Mouse (Mus musculus) lung, adult 2 months (tissue): ENCODE measurements around the gene Sbf1. TPM values are rescaled to one million over a fixed set of nuclear protein-coding genes. Genes with fewer than 3 reads are reported as not detected.

Experiments
- DNase-seq: peaks from one replicate; pipeline ENCODE4 v3.0.0; 2022
- H3K4me1 ChIP-seq: fragments of 200-500 bp; 2 replicates; pipeline ENCODE4 v1.6.1; 2011; ENCODE audit warnings: low read length; ENCODE audit not compliant: control insufficient read depth, insufficient read depth
- H3K4me3 ChIP-seq: fragments of 200-500 bp; replicated peaks from 2 replicates; pipeline ENCODE3; 2011; ENCODE audit warnings: low read depth, mild to moderate bottlenecking, control low read depth, low read length; ENCODE audit errors: extremely low read depth
- CTCF ChIP-seq: fragments of 200-500 bp; IDR thresholded peaks from 2 replicates; pipeline ENCODE4 v1.5.1; 2011; ENCODE audit warnings: mild to moderate bottlenecking, low read length, control low read depth; ENCODE audit not compliant: insufficient read depth
- POLR2A ChIP-seq: fragments of 200-500 bp; IDR thresholded peaks from 2 replicates; pipeline ENCODE4 v1.6.1; 2011; ENCODE audit warnings: low read depth, mild to moderate bottlenecking, control low read depth, low read length, borderline replicate concordance; ENCODE audit errors: extremely low read depth
- WGBS: fragments of 180-500 bp; shearing (Covaris S2); methylation state at CpG from one replicate; pipeline ENCODE4 v1.1.7; 2018; 5-methylcytosine and 5-hydroxymethylcytosine counted together
- polyA plus RNA-seq: library from polyadenylated mRNA; depleted of rRNA; stranded (reverse); fragments of >200 nt; gene quantifications from 2 replicates; pipeline ENCODE4 v1.2.3, GENCODE M21; 2012; rRNA removed

Gene Sbf1
- polyA plus RNA-seq = 188 and 208 TPM in 2 replicates

- DNase-seq = peak; percentile 98
- WGBS = under 1% methylated on average over 36 of the region's 37 CpGs
- TF ChIP-seq POLR2A (peak; percentile 51; the same call in 1 of the 2 replicates), CTCF (no peak)
- Histone ChIP-seq H3K4me3 (peak within 1 kb of the TSS; percentile 97), H3K4me1 (peaks cover 22% of the 10 kb centered on the region)
Measured at GRCm38 (mm10) chr15:89315190-89315731, at the start of gene Sbf1. TSS of gene Sbf1 (minus strand) at chr15:89315311.

- TF ChIP-seq POLR2A (no peak), CTCF (no peak)
- Histone ChIP-seq H3K4me3 (no peak overlapping the region), H3K4me1 (peaks cover 2% of the 10 kb centered on the region; the same call in 1 of the 2 replicates)
- peak; percentile 38 for DNase-seq
- WGBS = 65% methylated on average over 7 of the region's 7 CpGs
Measured at GRCm38 (mm10) chr15:89363051-89363450, 47.9 kb upstream of the Sbf1 start.

- peaks cover 5% of the 10 kb centered on the region; the same call in 1 of the 2 replicates for H3K4me1 ChIP-seq
- WGBS = 69% methylated on average over 3 of the region's 3 CpGs
- no peak overlapping the region for H3K4me3 ChIP-seq
- TF ChIP-seq CTCF (no peak), POLR2A (no peak)
- DNase-seq = no peak
Measured at GRCm38 (mm10) chr15:89358784-89359183, 43.7 kb upstream of the Sbf1 start.

- WGBS = under 1% methylated on average over 15 of the region's 15 CpGs
- DNase-seq = peak; percentile 23
- TF ChIP-seq CTCF (no peak), POLR2A (no peak)
- peaks cover 5% of the 10 kb centered on the region; the same call in 1 of the 2 replicates for H3K4me1 ChIP-seq
- peak overlapping the region; percentile 74 for H3K4me3 ChIP-seq
Measured at GRCm38 (mm10) chr15:89356372-89356771, 41.3 kb upstream of the Sbf1 start.

GRCm38 (mm10) chr15:89355241-89356187, 40.4 kb upstream of the Sbf1 start, which contains the start of the genes Lmf2 and Ncaph2:
TSS of gene Lmf2 (minus strand) at chr15:89355659.
TSS of gene Ncaph2 (plus strand) at chr15:89355719.
- TF ChIP-seq CTCF (no peak), POLR2A (peak; percentile 61; the same call in 1 of the 2 replicates)
- Histone ChIP-seq H3K4me1 (peaks cover 5% of the 10 kb centered on the region), H3K4me3 (peak within 1 kb of the TSS; percentile 74)
- WGBS = under 1% methylated on average over 64 of the region's 64 CpGs
- peak; percentile 98 for DNase-seq

- TF ChIP-seq CTCF (no peak), POLR2A (no peak)
- H3K4me1 ChIP-seq = peaks cover 5% of the 10 kb centered on the region
- no peak overlapping the region for H3K4me3 ChIP-seq
- WGBS = 58% methylated on average over 7 of the region's 7 CpGs
- DNase-seq = no peak
Measured at GRCm38 (mm10) chr15:89354455-89354854, 39.3 kb upstream of the Sbf1 start.

- Histone ChIP-seq H3K4me1 (peaks cover 5% of the 10 kb centered on the region), H3K4me3 (no peak overlapping the region)
- WGBS = 91% methylated on average over 16 of the region's 16 CpGs
- no peak for DNase-seq
- TF ChIP-seq POLR2A (no peak), CTCF (no peak)
Measured at GRCm38 (mm10) chr15:89353837-89354236, 38.7 kb upstream of the Sbf1 start.

- no peak for TF ChIP-seq CTCF
- TF ChIP-seq POLR2A = no peak
- peaks cover 5% of the 10 kb centered on the region for H3K4me1 ChIP-seq
- H3K4me3 ChIP-seq = no peak overlapping the region
- WGBS = 96% methylated on average over 12 of the region's 12 CpGs
- DNase-seq = no peak
Measured at GRCm38 (mm10) chr15:89352795-89353194, 37.7 kb upstream of the Sbf1 start.

GRCm38 (mm10) chr15:89352054-89352453, 36.9 kb upstream of the Sbf1 start:
- TF ChIP-seq CTCF = no peak
- TF ChIP-seq POLR2A = no peak
- no peak for DNase-seq
- WGBS = 96% methylated on average over 14 of the region's 14 CpGs
- no peak overlapping the region for H3K4me3 ChIP-seq
- peaks cover 5% of the 10 kb centered on the region for H3K4me1 ChIP-seq
